Mouse (Mus musculus) erythroblast, embryonic 14.5 days (primary cell): ENCODE results near the gene Morf4l1. TPM values are rescaled to one million over a fixed set of nuclear protein-coding genes. Genes with fewer than 3 reads are reported as not detected.
"Not testable (repeated sequence)": the region's sequence is repeated elsewhere in the genome, so short reads cannot be mapped to it uniquely, and the experiment has no call there.

Experiments used
- H3K27me3 ChIP-seq: 2 replicates; pipeline ENCODE4 v1.6.1; 2012; ENCODE audit warnings: inconsistent platforms; ENCODE audit not compliant: control insufficient read depth
- H3K36me3 ChIP-seq: 2 replicates; pipeline ENCODE4 v1.6.1; 2012; ENCODE audit warnings: mild to moderate bottlenecking, inconsistent platforms; ENCODE audit not compliant: control insufficient read depth
- H3K4me1 ChIP-seq: 2 replicates; pipeline ENCODE4 v1.6.1; 2012; ENCODE audit warnings: inconsistent platforms; ENCODE audit not compliant: control insufficient read depth
- H3K4me3 ChIP-seq: replicated peaks from 2 replicates; pipeline ENCODE3; 2012; ENCODE audit warnings: moderate library complexity, mild to moderate bottlenecking, inconsistent platforms
- H3K9me3 ChIP-seq: 2 replicates; pipeline ENCODE4 v1.6.1; 2012; ENCODE audit warnings: low read length, inconsistent platforms, mixed read lengths; ENCODE audit not compliant: control insufficient read depth
- GATA1 ChIP-seq: IDR thresholded peaks from 2 replicates; pipeline ENCODE4 v1.6.1; 2012; ENCODE audit warnings: low read length, inconsistent platforms, mixed read lengths
- TAL1 ChIP-seq: IDR thresholded peaks from 3 replicates; pipeline ENCODE4 v1.6.1; 2012; ENCODE audit warnings: low read length, inconsistent platforms, mixed read lengths
- polyA plus RNA-seq: library from polyadenylated mRNA; stranded (reverse); fragments of >175 nt; gene quantifications from 2 replicates; pipeline ENCODE4 v1.2.3, GENCODE M21; 2012

Morf4l1 gene
- polyA plus RNA-seq, 1 experiment: 8.2 TPM

GRCm38 (mm10) chr9:90098934-90099333, 15.6 kb downstream of the Morf4l1 start:
- Histone ChIP-seq H3K9me3 (no peaks in the 10 kb centered on the region), H3K4me1 (no peaks in the 10 kb centered on the region), H3K27me3 (no peaks in the 10 kb centered on the region), H3K36me3 (peaks cover 100% of the 10 kb centered on the region), H3K4me3 (no peak overlapping the region)
- TF ChIP-seq GATA1: no peak
- no peak for TF ChIP-seq TAL1

- Histone ChIP-seq H3K36me3 (peaks cover 69% of the 10 kb centered on the region), H3K27me3 (no peaks in the 10 kb centered on the region), H3K9me3 (no peaks in the 10 kb centered on the region), H3K4me3 (no peak overlapping the region), H3K4me1 (no peaks in the 10 kb centered on the region)
- TF ChIP-seq GATA1 (no peak), TAL1 (no peak)
These were observed 25.1 kb downstream of the Morf4l1 start for GRCm38 (mm10) chr9:90089339-90090104.

- no peak for TF ChIP-seq GATA1
- no peak for TF ChIP-seq TAL1
- no peaks in the 10 kb centered on the region for H3K4me1 ChIP-seq
- H3K9me3 ChIP-seq: no peaks in the 10 kb centered on the region
- no peak overlapping the region for H3K4me3 ChIP-seq
- H3K36me3 ChIP-seq: peaks cover 54% of the 10 kb centered on the region
- H3K27me3 ChIP-seq: no peaks in the 10 kb centered on the region
These were observed 26.6 kb downstream of the Morf4l1 start for GRCm38 (mm10) chr9:90087906-90088485.

GRCm38 (mm10) chr9:90084766-90085468, 29.7 kb downstream of the Morf4l1 start:
- Histone ChIP-seq H3K4me3 (no peak overlapping the region), H3K4me1 (no peaks in the 10 kb centered on the region), H3K9me3 (no peaks in the 10 kb centered on the region), H3K27me3 (no peaks in the 10 kb centered on the region), H3K36me3 (peaks cover 29% of the 10 kb centered on the region)
- TF ChIP-seq TAL1 (no peak), GATA1 (no peak)

GRCm38 (mm10) chr9:90084152-90084551, 30.4 kb downstream of the Morf4l1 start:
- Histone ChIP-seq H3K4me1 (no peaks in the 10 kb centered on the region), H3K9me3 (no peaks in the 10 kb centered on the region), H3K4me3 (no peak overlapping the region), H3K36me3 (peaks cover 22% of the 10 kb centered on the region), H3K27me3 (no peaks in the 10 kb centered on the region)
- no peak for TF ChIP-seq GATA1
- no peak for TF ChIP-seq TAL1

- no peaks in the 10 kb centered on the region for H3K27me3 ChIP-seq
- no peaks in the 10 kb centered on the region for H3K4me1 ChIP-seq
- peaks cover 11% of the 10 kb centered on the region for H3K36me3 ChIP-seq
- no peak overlapping the region for H3K4me3 ChIP-seq
- no peaks in the 10 kb centered on the region for H3K9me3 ChIP-seq
- no peak for TF ChIP-seq GATA1
- TF ChIP-seq TAL1: no peak
These were observed 31.6 kb downstream of the Morf4l1 start for GRCm38 (mm10) chr9:90082992-90083391.

GRCm38 (mm10) chr9:90081961-90082360, 32.6 kb downstream of the Morf4l1 start:
- not testable (repeated sequence) for H3K27me3 ChIP-seq, H3K9me3 ChIP-seq, H3K4me3 ChIP-seq, H3K4me1 ChIP-seq, H3K36me3 ChIP-seq

GRCm38 (mm10) chr9:90076849-90077461, 37.6 kb downstream of the Morf4l1 start:
- TF ChIP-seq TAL1 (no peak), GATA1 (no peak)
- no peaks in the 10 kb centered on the region; the same call in 1 of the 2 replicates for H3K36me3 ChIP-seq
- no peaks in the 10 kb centered on the region for H3K27me3 ChIP-seq

GRCm38 (mm10) chr9:90076131-90076530, 38.4 kb downstream of the Morf4l1 start:
- no peaks in the 10 kb centered on the region for H3K27me3 ChIP-seq
- H3K4me3 ChIP-seq: no peak overlapping the region

More at GRCm38 (mm10) chr9:90076849-90077461, 37.6 kb downstream of the Morf4l1 start:
- Histone ChIP-seq H3K9me3 (no peaks in the 10 kb centered on the region), H3K4me1 (no peaks in the 10 kb centered on the region), H3K4me3 (no peak overlapping the region)

More at GRCm38 (mm10) chr9:90076131-90076530, 38.4 kb downstream of the Morf4l1 start:
- TF ChIP-seq GATA1: no peak
- no peak for TF ChIP-seq TAL1
- Histone ChIP-seq H3K9me3 (no peaks in the 10 kb centered on the region), H3K4me1 (no peaks in the 10 kb centered on the region), H3K36me3 (no peaks in the 10 kb centered on the region; the same call in 1 of the 2 replicates)
